Mouse (Mus musculus): Measurements from ENCODE around the gene Tpt1. TPM values are rescaled to one million over a fixed set of nuclear protein-coding genes. Genes with fewer than 3 reads are reported as not detected.

Gene Tpt1
- total and polyA plus RNA-seq, 3 experiments: 698 to 1,876 (median 1,607) TPM

DNA sequence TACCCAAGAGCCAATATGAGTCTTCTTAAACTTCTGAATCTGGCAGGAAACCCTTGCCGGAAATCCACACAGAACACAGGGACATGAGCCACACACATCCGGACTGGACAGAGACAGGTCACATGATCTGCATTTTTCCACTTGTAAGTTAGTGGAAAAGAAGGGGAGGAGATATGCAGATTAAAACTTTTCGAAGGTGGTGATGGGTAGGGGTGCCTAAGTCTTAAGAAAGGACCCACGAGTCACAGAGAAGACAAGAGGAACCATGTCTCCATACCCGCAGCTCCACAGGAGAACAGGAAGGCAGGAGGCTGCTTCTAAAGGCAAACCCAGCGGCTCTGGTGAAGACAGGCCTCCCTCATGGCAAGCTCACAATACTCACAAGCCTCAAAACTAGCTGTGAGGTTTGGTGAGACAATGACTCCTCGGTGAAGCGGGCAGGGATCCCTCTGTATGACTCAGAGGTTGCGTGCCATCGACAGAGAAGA, 10.6 kb upstream of the Tpt1 start:
- no peaks in the 10 kb centered on the region for H3K9me3 ChIP-seq (replicated peaks; ENCODE audit: low read length)
- no peaks in the 10 kb centered on the region for H3K36me3 ChIP-seq (replicated peaks in 1 of 2; ENCODE audit: control insufficient read depth in 1 of 2, insufficient read depth in 1 of 2, low read length in 1 of 2)
- peak overlapping the region; percentile 67 for H3K4me2 ChIP-seq (ENCODE audit: insufficient read depth, low read depth, poor library complexity, severe bottlenecking)
- peak overlapping the region; percentile 75 for H3K27ac ChIP-seq (ENCODE audit: insufficient read depth, low read depth)
- dilution Hi-C loops (cut with MboI; ENCODE audit: extremely low pct_ligation_motif_present, extremely low pct_unique_long_range_greater_than_20kb, low sequenced_read_pairs): no loop called here
- peak; percentile 97 for DNase-seq (ENCODE audit: extremely low read depth)
- peaks cover 0 to 43% of the 10 kb centered on the region in 2 experiments; a peak in 2 of 4 replicates for H3K4me1 ChIP-seq (ENCODE audit: control insufficient read depth in 1 of 2, insufficient read depth in 2 of 2)
- in situ Hi-C loops (cut with MboI; ENCODE audit: low pct_ligation_motif_present, low pct_unique_long_range_greater_than_20kb, low sequenced_read_pairs): no loop called here
- TF ChIP-seq E2F4 (IDR thresholded peaks at IDR 0.05; ENCODE audit: insufficient replicate concordance, low read depth, low read length) (no peak), GABPA (IDR thresholded peaks at IDR 0.05; ENCODE audit: insufficient replicate concordance, low read depth, low read length) (no peak), MYC (IDR thresholded peaks at IDR 0.05; ENCODE audit: low read depth, low read length) (no peak), NRF1 (IDR thresholded peaks at IDR 0.05; ENCODE audit: low read depth, low read length) (no peak), POLR2AphosphoS2 (IDR thresholded peaks at IDR 0.05; ENCODE audit: low read depth, low read length) (0 out of 2 replicates have a peak, but pooled peaks have one; percentile 45), JUND (conservative IDR thresholded peaks at IDR 0.05; ENCODE audit: low read depth, low read length) (no peak; the same call in 1 of the 2 replicates), ZC3H11A (IDR thresholded peaks at IDR 0.05; ENCODE audit: low read depth, low read length) (no peak), MEF2A (IDR thresholded peaks at IDR 0.05; ENCODE audit: borderline replicate concordance, low read depth, low read length) (no peak), PAX5 (IDR thresholded peaks at IDR 0.05; ENCODE audit: low read length) (no peak), USF2 (conservative IDR thresholded peaks at IDR 0.05; ENCODE audit: low read depth, low read length) (peak; percentile 94), HCFC1 (IDR thresholded peaks at IDR 0.05; ENCODE audit: low read depth, low read length) (peak; percentile 56), TCF12 (IDR thresholded peaks at IDR 0.05; ENCODE audit: low read depth, low read length) (no peak), BHLHE40 (IDR thresholded peaks at IDR 0.05; ENCODE audit: low read depth, low read length) (peak; percentile 68), SMC3 (IDR thresholded peaks at IDR 0.05; ENCODE audit: low read depth, low read length) (no peak), MXI1 (IDR thresholded peaks at IDR 0.05; ENCODE audit: low read depth, low read length) (no peak), ELF1 (IDR thresholded peaks at IDR 0.05; ENCODE audit: low read depth, low read length) (peak; percentile 64), JUN (IDR thresholded peaks at IDR 0.05; ENCODE audit: insufficient read depth, low read depth, low read length) (no peak), CHD1 (IDR thresholded peaks at IDR 0.05; ENCODE audit: low read depth, low read length) (no peak), NELFE (IDR thresholded peaks at IDR 0.05; ENCODE audit: low read depth, low read length) (peak; percentile 67), IRF4 (IDR thresholded peaks at IDR 0.05; ENCODE audit: low read depth, low read length) (no peak), CTCF (conservative IDR thresholded peaks at IDR 0.05 in 1 of 2, IDR thresholded peaks at IDR 0.05 in 1 of 2; ENCODE audit: low read depth in 2 of 2, low read length in 2 of 2) (no peak), MAX (IDR thresholded peaks at IDR 0.05; ENCODE audit: low read length) (peak; percentile 69; the same call in 1 of the 2 replicates), RCOR1 (conservative IDR thresholded peaks at IDR 0.05; ENCODE audit: low read depth, low read length) (no peak), RAD21 (IDR thresholded peaks at IDR 0.05; ENCODE audit: low read depth, low read length) (no peak), CHD2 (IDR thresholded peaks at IDR 0.05; ENCODE audit: low read length) (no peak), ETS1 (conservative IDR thresholded peaks at IDR 0.05; ENCODE audit: low read depth, low read length) (no peak), ZNF384 (IDR thresholded peaks at IDR 0.05; ENCODE audit: low read depth, low read length) (no peak), TBP (conservative IDR thresholded peaks at IDR 0.05; ENCODE audit: low read depth, low read length) (peak; percentile 94), ZMIZ1 (IDR thresholded peaks at IDR 0.05; ENCODE audit: low read depth, low read length) (peak; percentile 62; the same call in 1 of the 2 replicates), SIN3A (IDR thresholded peaks at IDR 0.05; ENCODE audit: low read length) (0 out of 2 replicates have a peak, but pooled peaks have one; percentile 23), EP300 (IDR thresholded peaks at IDR 0.05; ENCODE audit: low read length) (no peak), KAT2A (IDR thresholded peaks at IDR 0.05; ENCODE audit: insufficient replicate concordance, low read length) (no peak), POLR2A (IDR thresholded peaks at IDR 0.05; ENCODE audit: low read depth, low read length) (peak; percentile 92), ZKSCAN1 (IDR thresholded peaks at IDR 0.05; ENCODE audit: borderline replicate concordance, low read depth, low read length) (no peak), MAZ (IDR thresholded peaks at IDR 0.05; ENCODE audit: low read depth, low read length) (no peak), MAFK (IDR thresholded peaks at IDR 0.05; ENCODE audit: insufficient replicate concordance, low read length) (no peak), USF1 (IDR thresholded peaks at IDR 0.05; ENCODE audit: low read depth, low read length) (peak; percentile 92), UBTF (IDR thresholded peaks at IDR 0.05; ENCODE audit: low read depth, low read length) (no peak)
- H3K27me3 ChIP-seq (replicated peaks): peaks cover 2% of the 10 kb centered on the region
- peak overlapping the region; percentile 70 for H3K9ac ChIP-seq (ENCODE audit: insufficient read depth, low read depth)
- H3K79me2 ChIP-seq (replicated peaks; ENCODE audit: control insufficient read depth, extremely low read depth, insufficient read depth, poor library complexity, severe bottlenecking): no peaks in the 10 kb centered on the region
- peak overlapping the region; percentile 57 to 64 (median 60) for H3K4me3 ChIP-seq (replicated peaks in 1 of 3; ENCODE audit: low read depth in 2 of 3, low read length in 2 of 3, poor library complexity in 1 of 3)

Data from CH12.LX (cell line).